Mouse (Mus musculus): ENCODE data around the gene Fam129c. TPM values are rescaled to one million over a fixed set of nuclear protein-coding genes. Genes with fewer than 3 reads are reported as not detected.
A peak's percentile ranks its signal among the peaks of the same experiment; 100 is the strongest.

The Fam129c gene
- polyA plus RNA-seq, 1 experiment from 2014 or later: 1.5 TPM

- ATAC-seq (ENCODE audit: insufficient number of reproducible peaks, insufficient read depth, low FRiP score, low read depth): no peak
- H3K4me1 ChIP-seq (ENCODE audit: control insufficient read depth in 2 of 2, insufficient read depth in 2 of 2, low read length in 2 of 2): peaks cover 16 to 26% of the 10 kb centered on the region in 2 experiments
- no peaks in the 10 kb centered on the region for H3K36me3 ChIP-seq (ENCODE audit: control insufficient read depth, insufficient read depth, low read length)
- peak within 1 kb of the TSS in 1 of 2 experiments; percentile 64; a peak in 2 of 4 replicates for H3K27ac ChIP-seq (replicated peaks in 1 of 2; ENCODE audit: control insufficient read depth in 1 of 2, insufficient read depth in 1 of 2, low read depth in 2 of 2, low read length in 2 of 2)
- WGBS: 16% methylated on average over 13 of the region's 13 CpGs
- H3K4me2 ChIP-seq (ENCODE audit: low read length): peak within 1 kb of the TSS; percentile 91
- H3K9me3 ChIP-seq (ENCODE audit: control insufficient read depth, low read length): 0 out of 2 replicates have a peak, but pooled peaks cover 2% of the 10 kb centered on the region
- H3K4me3 ChIP-seq (ENCODE audit: control insufficient read depth in 1 of 2, insufficient read depth in 1 of 2, low read depth in 1 of 2, low read length in 2 of 2): peak within 1 kb of the TSS; percentile 53 to 54
- H3K27me3 ChIP-seq (ENCODE audit: control insufficient read depth, insufficient read depth, low read length): 0 out of 2 replicates have a peak, but pooled peaks cover 4% of the 10 kb centered on the region
- peak within 1 kb of the TSS; percentile 73 for H3K9ac ChIP-seq (ENCODE audit: low read length)
Observed at GRCm38 (mm10) chr8:71568387-71568937, 29.0 kb upstream of the Fam129c start, which contains the start of gene Slc27a1. Gene Slc27a1 (plus strand): TSS chr8:71568882.

GRCm38 (mm10) chr8:71568941-71569340 lies 28.5 kb upstream of the Fam129c start:
- Histone ChIP-seq H3K4me3 (ENCODE audit: control insufficient read depth in 1 of 2, insufficient read depth in 1 of 2, low read depth in 1 of 2, low read length in 2 of 2) (peak overlapping the region; percentile 53 to 54), H3K27me3 (ENCODE audit: control insufficient read depth, insufficient read depth, low read length) (0 out of 2 replicates have a peak, but pooled peaks cover 4% of the 10 kb centered on the region), H3K27ac (replicated peaks in 1 of 2; ENCODE audit: control insufficient read depth in 1 of 2, insufficient read depth in 1 of 2, low read depth in 2 of 2, low read length in 2 of 2) (peak overlapping the region in 1 of 2 experiments; percentile 35; a peak in 1 of 4 replicates), H3K4me2 (ENCODE audit: low read length) (peak overlapping the region; percentile 91), H3K9me3 (ENCODE audit: control insufficient read depth, low read length) (0 out of 2 replicates have a peak, but pooled peaks cover 2% of the 10 kb centered on the region), H3K4me1 (ENCODE audit: control insufficient read depth in 2 of 2, insufficient read depth in 2 of 2, low read length in 2 of 2) (peaks cover 16 to 26% of the 10 kb centered on the region in 2 experiments), H3K9ac (ENCODE audit: low read length) (peak overlapping the region; percentile 73; the same call in 1 of the 2 replicates), H3K36me3 (ENCODE audit: control insufficient read depth, insufficient read depth, low read length) (no peaks in the 10 kb centered on the region)
- WGBS: 33% methylated on average over 6 of the region's 6 CpGs
- no peak for ATAC-seq (ENCODE audit: insufficient number of reproducible peaks, insufficient read depth, low FRiP score, low read depth)

GRCm38 (mm10) chr8:71569366-71570290 lies 27.8 kb upstream of the Fam129c start:
- Histone ChIP-seq H3K27ac (replicated peaks in 1 of 2; ENCODE audit: control insufficient read depth in 1 of 2, insufficient read depth in 1 of 2, low read depth in 2 of 2, low read length in 2 of 2) (peak overlapping the region in 1 of 2 experiments; percentile 64; a peak in 2 of 4 replicates), H3K4me3 (ENCODE audit: control insufficient read depth in 1 of 2, insufficient read depth in 1 of 2, low read depth in 1 of 2, low read length in 2 of 2) (peak overlapping the region; percentile 53 to 54), H3K4me2 (ENCODE audit: low read length) (peak overlapping the region; percentile 91), H3K4me1 (ENCODE audit: control insufficient read depth in 2 of 2, insufficient read depth in 2 of 2, low read length in 2 of 2) (peaks cover 16 to 28% of the 10 kb centered on the region in 2 experiments), H3K9me3 (ENCODE audit: control insufficient read depth, low read length) (no peaks in the 10 kb centered on the region), H3K27me3 (ENCODE audit: control insufficient read depth, insufficient read depth, low read length) (0 out of 2 replicates have a peak, but pooled peaks cover 4% of the 10 kb centered on the region), H3K9ac (ENCODE audit: low read length) (peak overlapping the region; percentile 73), H3K36me3 (ENCODE audit: control insufficient read depth, insufficient read depth, low read length) (no peaks in the 10 kb centered on the region)
- peak; percentile 56 for ATAC-seq (ENCODE audit: insufficient number of reproducible peaks, insufficient read depth, low FRiP score, low read depth)
- WGBS: 1% methylated on average over 51 of the region's 51 CpGs

- no peaks in the 10 kb centered on the region for H3K9me3 ChIP-seq (ENCODE audit: control insufficient read depth, low read length)
- peak overlapping the region; percentile 73 for H3K9ac ChIP-seq (ENCODE audit: low read length)
- peak overlapping the region; percentile 53 to 54 for H3K4me3 ChIP-seq (ENCODE audit: control insufficient read depth in 1 of 2, insufficient read depth in 1 of 2, low read depth in 1 of 2, low read length in 2 of 2)
- peak overlapping the region; percentile 91 for H3K4me2 ChIP-seq (ENCODE audit: low read length)
- H3K27me3 ChIP-seq (ENCODE audit: control insufficient read depth, insufficient read depth, low read length): 0 out of 2 replicates have a peak, but pooled peaks cover 4% of the 10 kb centered on the region
- no peaks in the 10 kb centered on the region for H3K36me3 ChIP-seq (ENCODE audit: control insufficient read depth, insufficient read depth, low read length)
- under 1% methylated on average over 41 of the region's 41 CpGs for WGBS
- H3K4me1 ChIP-seq (ENCODE audit: control insufficient read depth in 2 of 2, insufficient read depth in 2 of 2, low read length in 2 of 2): peaks cover 16 to 30% of the 10 kb centered on the region in 2 experiments
- ATAC-seq (ENCODE audit: insufficient number of reproducible peaks, insufficient read depth, low FRiP score, low read depth): peak; percentile 71
- peak overlapping the region in 1 of 2 experiments; percentile 64; a peak in 1 of 4 replicates for H3K27ac ChIP-seq (replicated peaks in 1 of 2; ENCODE audit: control insufficient read depth in 1 of 2, insufficient read depth in 1 of 2, low read depth in 2 of 2, low read length in 2 of 2)
Observed at GRCm38 (mm10) chr8:71570291-71570954, 27.0 kb upstream of the Fam129c start.

GRCm38 (mm10) chr8:71572077-71572476 lies 25.4 kb upstream of the Fam129c start:
- no peak overlapping the region for H3K4me3 ChIP-seq (ENCODE audit: control insufficient read depth in 1 of 2, insufficient read depth in 1 of 2, low read depth in 1 of 2, low read length in 2 of 2)

GRCm38 (mm10) chr8:71572847-71573633 lies 24.4 kb upstream of the Fam129c start:
- WGBS: 65% methylated on average over 9 of the region's 9 CpGs
- peak overlapping the region; percentile 1 to 25; a peak in 2 of 4 replicates for H3K27ac ChIP-seq (replicated peaks in 1 of 2; ENCODE audit: control insufficient read depth in 1 of 2, insufficient read depth in 1 of 2, low read depth in 2 of 2, low read length in 2 of 2)
- H3K4me1 ChIP-seq (ENCODE audit: control insufficient read depth in 2 of 2, insufficient read depth in 2 of 2, low read length in 2 of 2): peaks cover 16 to 30% of the 10 kb centered on the region in 2 experiments
- no peak overlapping the region for H3K4me3 ChIP-seq (ENCODE audit: control insufficient read depth in 1 of 2, insufficient read depth in 1 of 2, low read depth in 1 of 2, low read length in 2 of 2)
- H3K27me3 ChIP-seq (ENCODE audit: control insufficient read depth, insufficient read depth, low read length): no peaks in the 10 kb centered on the region
- no peaks in the 10 kb centered on the region for H3K9me3 ChIP-seq (ENCODE audit: control insufficient read depth, low read length)
- H3K4me2 ChIP-seq (ENCODE audit: low read length): no peak overlapping the region
- no peaks in the 10 kb centered on the region for H3K36me3 ChIP-seq (ENCODE audit: control insufficient read depth, insufficient read depth, low read length)
- H3K9ac ChIP-seq (ENCODE audit: low read length): no peak overlapping the region
- ATAC-seq (ENCODE audit: insufficient number of reproducible peaks, insufficient read depth, low FRiP score, low read depth): no peak

More at GRCm38 (mm10) chr8:71572077-71572476, 25.4 kb upstream of the Fam129c start:
- H3K27ac ChIP-seq (replicated peaks in 1 of 2; ENCODE audit: control insufficient read depth in 1 of 2, insufficient read depth in 1 of 2, low read depth in 2 of 2, low read length in 2 of 2): no peak overlapping the region
- H3K9me3 ChIP-seq (ENCODE audit: control insufficient read depth, low read length): no peaks in the 10 kb centered on the region
- no peak overlapping the region for H3K4me2 ChIP-seq (ENCODE audit: low read length)
- no peaks in the 10 kb centered on the region for H3K27me3 ChIP-seq (ENCODE audit: control insufficient read depth, insufficient read depth, low read length)
- no peak for ATAC-seq (ENCODE audit: insufficient number of reproducible peaks, insufficient read depth, low FRiP score, low read depth)
- H3K36me3 ChIP-seq (ENCODE audit: control insufficient read depth, insufficient read depth, low read length): no peaks in the 10 kb centered on the region
- H3K4me1 ChIP-seq (ENCODE audit: control insufficient read depth in 2 of 2, insufficient read depth in 2 of 2, low read length in 2 of 2): peaks cover 16 to 30% of the 10 kb centered on the region in 2 experiments
- H3K9ac ChIP-seq (ENCODE audit: low read length): no peak overlapping the region
- WGBS: 90% methylated on average over 2 of the region's 2 CpGs
